Mouse (Mus musculus) kidney, postnatal 4 days (tissue): ENCODE measurements at regions not wholly inside any gene's neighbourhood (a gene's known extent, or its start where the extent isn't known, plus 50 kb on each side); places are given as distances from the start of the nearest gene placed in this dataset.

Experiments
- DNase-seq, 2 experiments: peaks; one replicate each; pipeline ENCODE4 v3.0.0; 2021; ENCODE audit warnings: mixed read lengths in 2 of 2

DNA sequence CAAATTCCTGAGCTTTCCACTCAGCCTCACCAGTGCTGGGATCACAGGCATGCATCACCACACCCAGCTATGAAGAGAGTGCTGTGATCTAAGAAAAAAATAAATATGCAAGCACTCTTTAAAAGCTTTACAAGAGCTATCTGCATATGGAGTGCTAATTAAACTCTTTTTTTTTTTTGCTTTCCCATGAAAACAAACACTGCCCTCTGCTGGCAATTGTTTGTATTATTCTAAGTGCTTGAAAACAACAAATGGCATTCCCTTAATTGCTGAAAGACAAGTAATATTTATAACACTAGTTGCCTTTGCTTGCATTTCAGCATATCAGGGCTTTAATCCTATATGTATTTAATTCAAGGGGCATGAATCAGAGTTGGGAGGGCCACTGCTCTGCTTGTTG lies 91.8 kb downstream of the 5730507C01Rik start:
- peak in 1 of 2 experiments; percentile 1 for DNase-seq

DNA sequence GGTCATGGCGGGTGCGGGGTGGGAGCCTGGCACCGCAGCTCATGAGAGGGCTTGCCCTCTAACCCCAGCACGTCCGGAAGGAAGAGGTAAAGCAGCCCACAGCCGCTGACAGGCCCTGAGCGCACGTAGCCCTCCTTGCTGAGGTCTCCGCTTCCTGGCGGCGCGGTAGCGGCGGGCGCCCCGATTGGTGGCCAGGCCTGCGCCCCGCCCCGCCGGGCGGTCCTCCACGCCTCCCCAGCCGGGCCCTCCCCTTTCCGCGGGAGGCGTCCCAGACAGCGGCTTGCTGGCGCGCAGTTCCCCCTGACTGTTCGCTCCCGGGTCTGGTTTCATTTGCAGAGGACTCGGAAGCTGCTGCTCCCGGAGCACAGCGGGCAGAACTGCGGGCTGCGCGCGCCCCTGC lies 95.5 kb downstream of the 5730507C01Rik start:
- DNase-seq = peak; percentile 76 to 81

DNA sequence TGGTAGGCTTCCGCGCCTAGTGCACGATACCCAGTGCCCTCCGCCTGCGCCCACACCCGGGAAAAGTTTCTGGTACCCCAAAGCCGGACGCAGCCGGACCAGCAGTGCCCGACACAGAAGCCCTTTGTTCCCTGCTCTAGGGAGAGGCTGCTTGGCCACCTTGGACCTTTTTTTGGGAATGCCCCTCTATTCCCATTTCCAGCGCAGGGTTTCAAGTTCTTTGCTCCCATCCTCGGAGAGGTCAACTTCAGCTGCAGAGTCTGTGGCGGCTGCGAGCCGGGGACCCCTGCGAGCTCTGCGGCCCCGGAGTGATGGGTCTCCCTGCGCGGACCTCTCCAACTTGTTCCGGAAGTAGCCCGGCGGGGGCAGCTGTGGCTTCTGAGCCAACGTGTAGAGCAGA lies 96.3 kb downstream of the 5730507C01Rik start:
- peak; percentile 3 to 13 for DNase-seq
